Mouse (Mus musculus): ENCODE measurements at regions not wholly inside any gene's neighbourhood (a gene's known extent, or its start where the extent isn't known, plus 50 kb on each side); places are given as distances from the start of the nearest gene placed in this dataset.

DNA sequence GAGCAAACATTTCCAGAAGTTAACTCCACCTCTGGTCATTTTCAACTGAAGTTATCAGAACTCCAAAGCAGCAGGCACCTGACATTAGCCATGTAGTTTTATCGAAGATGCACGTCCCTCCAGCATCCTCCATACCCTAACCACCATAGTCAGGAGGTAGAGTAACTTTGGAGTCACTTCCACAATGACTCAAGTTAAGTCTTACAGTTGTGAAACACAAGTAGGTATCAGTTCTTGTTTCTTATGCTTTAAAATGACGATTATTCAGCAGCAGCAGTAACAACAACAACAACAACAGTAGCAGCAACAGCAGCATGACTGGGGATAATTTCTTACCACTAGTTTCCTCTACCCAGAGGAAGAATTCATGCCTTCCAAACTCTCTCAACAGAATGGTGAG is 51.3 kb upstream of the Tank start:
- no peak for DNase-seq (ENCODE audit: low read depth, low spot score)

GRCm38 (mm10) chr2:61524060-61524734 is 54.2 kb upstream of the Tank start:
- DNase-seq (ENCODE audit: low read depth, low spot score) = no peak

DNA sequence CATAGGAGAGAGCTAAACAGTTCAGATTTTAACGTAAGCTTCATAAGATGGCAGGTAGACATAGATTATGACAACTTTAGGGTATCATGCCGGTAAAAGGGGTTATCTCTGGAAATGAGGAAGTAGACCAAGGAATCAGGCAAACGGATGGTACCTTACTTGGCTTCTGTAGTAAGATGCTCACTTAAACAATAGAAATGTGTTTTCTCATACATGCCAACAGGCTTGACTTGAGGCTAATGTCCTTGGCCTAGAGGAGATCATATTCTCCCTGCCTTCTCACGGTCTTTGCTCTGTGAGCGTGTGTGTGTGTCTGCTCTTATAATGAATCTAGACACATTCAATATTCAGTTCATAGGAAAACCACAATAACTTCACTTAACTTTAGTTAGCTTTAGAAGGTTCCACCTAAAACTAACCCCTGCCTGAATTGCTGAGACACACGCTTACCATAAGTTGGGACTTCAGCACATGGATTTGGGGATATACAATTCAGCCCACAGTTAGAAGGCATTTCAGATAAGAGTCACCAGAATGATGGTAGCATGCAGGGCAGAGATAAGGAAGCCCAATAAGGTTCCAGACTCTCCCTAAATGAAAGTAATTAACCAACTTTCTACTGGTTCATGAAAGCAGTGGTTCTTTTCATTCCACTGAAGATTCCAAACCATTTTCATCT is 63.8 kb upstream of the Tank start:
- DNase-seq (ENCODE audit: low read depth, low spot score) = no peak

DNA sequence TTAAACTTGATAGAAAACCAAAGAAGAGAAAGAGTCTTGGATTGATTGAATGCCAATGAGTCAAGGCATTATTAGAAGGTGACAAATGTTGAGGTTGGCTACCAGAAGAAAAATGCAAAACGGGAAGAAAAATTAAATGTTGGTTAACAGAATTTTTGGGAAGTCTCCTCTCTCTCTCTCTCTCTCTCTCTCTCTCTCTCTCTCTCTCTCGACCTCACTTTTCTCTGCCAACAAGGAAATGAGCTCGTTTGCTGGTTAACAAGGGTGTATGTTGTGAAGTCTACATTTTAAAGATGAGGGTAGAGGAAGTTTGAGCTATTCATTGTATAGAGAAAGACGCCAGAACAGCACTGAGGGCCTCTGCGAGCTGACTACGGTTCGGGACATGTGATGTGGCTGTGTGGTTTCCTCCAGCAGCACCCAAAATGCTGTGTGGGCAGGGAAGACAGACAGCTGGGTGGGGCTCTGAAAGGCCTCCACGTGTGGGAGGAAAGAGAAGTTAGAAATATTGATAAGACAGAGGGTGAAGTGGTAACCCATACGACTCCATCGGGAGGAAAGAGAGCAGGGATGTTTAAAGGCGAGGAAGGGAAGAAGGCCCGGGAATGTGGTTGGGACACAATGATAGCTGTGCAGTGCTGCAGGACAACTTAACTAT is 64.5 kb upstream of the Tank start:
- DNase-seq (ENCODE audit: low read depth, low spot score) = no peak

- DNase-seq (ENCODE audit: low read depth, low spot score) = no peak
Measured at GRCm38 (mm10) chr2:61503594-61503993, 74.8 kb upstream of the Tank start.

DNA sequence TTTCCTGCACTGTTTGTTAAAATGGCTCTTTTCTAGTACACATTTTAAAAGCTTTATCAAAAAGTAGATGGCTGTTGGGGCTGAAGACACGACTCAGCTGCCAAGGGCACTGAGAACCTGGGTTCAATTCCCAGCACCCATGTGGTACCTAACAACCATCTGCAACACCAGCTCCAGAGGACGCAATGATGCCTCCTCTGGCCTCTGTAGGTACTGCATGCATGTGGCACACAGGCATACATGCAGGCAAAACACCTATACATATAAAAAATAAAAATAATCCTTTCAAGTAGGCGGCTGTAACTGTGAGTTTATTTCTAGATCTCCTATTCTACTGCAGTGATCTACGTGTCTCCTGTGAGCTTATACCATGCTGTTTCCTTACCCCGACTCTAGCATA is 76.5 kb upstream of the Tank start:
- no peak for DNase-seq (ENCODE audit: low read depth, low spot score)

- DNase-seq (ENCODE audit: low read depth, low spot score) = no peak
Measured at GRCm38 (mm10) chr2:61499266-61499665, 79.1 kb upstream of the Tank start.

DNA sequence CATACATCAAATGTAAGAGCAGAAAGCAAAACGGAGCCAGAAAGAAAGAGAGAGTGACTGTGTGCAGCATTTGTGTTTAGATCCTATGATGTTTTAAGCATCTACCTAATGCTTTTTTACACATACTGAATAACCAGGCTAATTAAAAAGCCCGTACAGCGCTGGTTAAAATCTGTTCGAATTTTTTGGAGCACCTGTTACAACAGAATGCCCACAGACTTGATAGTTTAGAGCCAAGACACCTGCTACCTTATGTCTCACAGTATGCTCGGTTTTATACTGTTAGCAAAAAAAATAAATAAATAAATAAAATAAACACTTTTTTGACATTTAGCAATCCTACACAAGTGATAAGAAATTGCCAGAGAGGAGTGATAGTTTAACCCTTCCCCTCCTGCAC is 80.5 kb upstream of the Tank start:
- DNase-seq (ENCODE audit: low read depth, low spot score) = no peak

DNA sequence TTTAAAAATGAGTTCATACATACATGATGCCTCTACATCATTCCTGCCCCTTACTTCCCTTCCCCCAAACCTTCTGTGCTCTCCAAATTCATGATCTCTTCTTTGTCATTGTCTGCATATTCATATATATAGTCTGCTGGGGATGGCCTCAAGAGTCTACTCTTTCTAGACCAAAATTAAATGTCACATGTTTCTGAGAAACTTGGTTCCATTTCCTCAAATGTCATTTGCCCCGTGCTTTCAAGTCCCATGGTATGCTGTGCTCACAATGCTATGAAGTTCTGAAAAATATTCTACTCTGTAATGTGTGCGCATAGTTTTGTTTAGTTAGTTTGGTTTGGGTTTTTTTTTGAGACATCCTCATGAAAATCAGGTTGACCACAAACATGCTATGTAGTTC is 81.4 kb upstream of the Tank start:
- DNase-seq (ENCODE audit: low read depth, low spot score) = no peak

DNA sequence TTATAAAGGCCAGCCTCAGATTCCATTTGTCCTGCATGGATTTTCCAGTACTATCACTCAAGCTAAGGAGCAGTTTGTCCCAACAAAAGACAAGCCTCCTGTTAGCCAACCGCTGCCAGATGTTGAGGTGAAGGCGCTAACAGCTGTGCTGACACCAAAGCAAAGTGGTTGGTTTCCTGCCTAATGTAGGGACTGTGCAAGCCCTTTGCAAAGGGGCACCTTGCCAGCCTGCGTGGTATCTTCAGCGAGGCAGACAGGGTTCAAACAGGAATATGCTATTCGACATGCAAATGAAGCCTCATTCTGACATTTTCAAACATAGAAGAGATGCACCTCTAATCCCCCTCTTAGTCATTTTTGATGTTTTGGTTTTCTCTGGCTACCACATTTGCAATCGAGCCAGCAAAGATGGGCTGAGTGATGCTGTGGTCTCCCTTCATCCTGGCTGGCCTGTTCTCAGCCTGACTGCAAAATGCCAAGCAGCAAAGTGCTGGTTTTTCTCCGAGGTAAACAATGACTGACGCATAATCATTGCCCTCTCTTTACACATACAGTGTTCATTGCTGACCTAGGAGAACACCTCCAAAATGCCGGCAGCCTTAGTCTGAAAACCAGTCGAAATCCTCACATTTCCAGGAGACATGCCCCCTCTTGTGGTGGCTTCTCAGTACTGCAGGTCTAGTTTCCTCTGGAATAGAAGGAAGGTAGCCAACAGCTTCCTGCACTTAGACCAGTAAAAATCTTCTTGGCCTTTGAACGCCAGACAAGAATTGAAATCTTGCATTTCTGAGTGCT is 84.3 kb upstream of the Tank start:
- peak; percentile 51 for DNase-seq (ENCODE audit: low read depth, low spot score)

GRCm38 (mm10) chr2:61492043-61492743 is 86.2 kb upstream of the Tank start:
- no peak for DNase-seq (ENCODE audit: low read depth, low spot score)

- DNase-seq (ENCODE audit: low read depth, low spot score) = no peak
Measured at GRCm38 (mm10) chr2:61490436-61491109, 87.8 kb upstream of the Tank start.

DNA sequence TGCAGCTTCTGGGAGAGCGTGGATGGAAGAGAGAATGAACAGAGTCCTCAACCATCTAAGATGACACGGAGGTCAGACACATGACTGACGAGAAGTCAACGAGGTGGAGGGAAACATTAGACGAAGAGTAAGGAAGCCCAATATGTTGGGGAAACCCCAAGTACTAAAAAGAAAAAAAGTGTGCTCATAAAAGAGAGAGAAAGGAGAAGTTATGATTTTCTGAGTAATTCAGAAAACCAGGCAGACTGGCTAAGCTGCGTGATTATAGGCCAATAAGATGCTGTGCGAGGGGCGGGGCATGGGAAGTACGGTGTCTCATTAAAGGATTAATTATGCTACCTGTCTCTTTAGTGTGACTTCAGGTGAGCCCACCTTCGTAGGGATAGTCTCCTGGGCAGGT is 88.6 kb upstream of the Tank start:
- no peak for DNase-seq (ENCODE audit: low read depth, low spot score)

DNA sequence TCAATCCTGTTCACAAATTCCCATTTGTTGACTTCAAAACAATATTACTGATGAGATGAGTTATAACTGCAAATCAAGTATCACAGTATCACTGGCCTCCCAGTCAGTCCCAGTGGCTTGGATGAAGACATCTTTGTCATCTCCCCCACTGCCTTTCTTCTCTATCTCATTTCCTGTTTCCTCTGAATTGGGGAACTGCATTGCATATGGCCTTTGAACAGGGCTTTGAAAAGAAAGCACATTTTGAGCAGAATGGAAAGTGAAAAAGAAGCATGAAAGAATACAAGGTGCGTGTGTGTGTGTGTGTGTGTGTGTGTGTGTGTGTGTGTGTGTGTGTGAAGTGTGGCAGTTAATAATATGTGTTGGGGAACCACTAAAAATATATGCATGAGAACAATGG is 94.6 kb upstream of the Tank start:
- DNase-seq (ENCODE audit: low read depth, low spot score) = no peak

GRCm38 (mm10) chr2:61476648-61477047 is 101.7 kb upstream of the Tank start:
- DNase-seq (ENCODE audit: low read depth, low spot score) = no peak

GRCm38 (mm10) chr2:61474626-61475025 is 103.8 kb upstream of the Tank start:
- DNase-seq (ENCODE audit: low read depth, low spot score) = no peak

DNA sequence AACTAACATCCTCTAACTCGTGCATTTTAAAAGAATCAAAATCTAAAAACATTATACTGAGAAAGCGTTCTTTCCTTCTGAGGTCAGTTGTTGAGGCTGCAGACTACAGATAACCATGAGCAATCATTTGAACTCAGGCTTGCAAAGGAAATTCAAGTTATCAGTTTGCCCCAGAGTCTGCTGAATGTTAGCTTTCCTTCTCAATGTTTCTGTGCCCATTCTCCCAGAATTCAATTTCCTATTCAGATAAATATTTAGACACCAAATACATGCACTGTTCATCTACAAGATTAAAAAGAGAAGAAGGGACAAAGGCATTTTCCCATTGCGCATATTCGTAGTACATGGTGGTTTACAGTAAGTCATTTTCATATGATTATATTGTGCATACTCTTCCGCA is 107.9 kb upstream of the Tank start:
- no peak for DNase-seq (ENCODE audit: low read depth, low spot score)

DNA sequence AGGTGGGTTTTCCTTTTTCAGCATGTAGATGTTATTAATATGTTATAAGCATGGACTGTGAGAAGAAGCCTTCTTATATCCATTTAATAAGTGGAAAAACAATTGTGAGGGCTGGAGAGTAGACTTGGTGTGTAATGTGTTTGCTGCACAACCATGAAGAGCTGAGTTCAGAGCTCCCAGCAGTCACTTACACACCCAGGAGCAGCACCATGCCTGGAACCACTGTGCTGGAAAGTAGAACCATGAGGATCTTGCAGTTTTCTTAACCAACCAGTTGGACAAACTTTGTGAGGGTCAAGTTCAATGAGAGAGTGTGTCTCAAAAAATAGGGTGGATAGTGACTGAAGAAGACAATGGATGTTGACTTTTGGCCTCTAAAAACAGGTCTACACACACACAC is 108.3 kb upstream of the Tank start:
- no peak for DNase-seq (ENCODE audit: low read depth, low spot score)

- no peak for DNase-seq (ENCODE audit: low read depth, low spot score)
Measured at GRCm38 (mm10) chr2:61455902-61456301, 122.5 kb upstream of the Tank start.

DNA sequence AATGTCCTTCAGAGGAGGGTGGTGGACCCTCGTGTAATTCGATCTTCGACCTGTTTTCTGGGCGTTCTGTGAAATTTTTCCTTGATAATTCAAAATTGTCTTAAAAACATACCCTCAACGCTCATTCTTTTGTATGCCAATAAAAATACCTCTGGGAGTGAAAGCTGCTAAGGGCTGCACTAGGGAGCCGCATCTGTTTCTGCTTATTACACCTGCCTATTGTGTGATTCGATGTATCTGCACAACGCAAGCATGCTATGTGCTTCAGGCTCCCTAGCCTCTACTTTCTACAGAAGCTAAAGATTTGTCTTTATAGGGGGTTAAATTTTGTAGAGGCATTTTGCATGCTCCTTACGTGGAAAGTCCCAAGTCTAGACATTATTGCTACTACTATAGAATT is 123.7 kb upstream of the Tank start:
- DNase-seq (ENCODE audit: low read depth, low spot score) = no peak

GRCm38 (mm10) chr2:61454311-61454728 is 124.1 kb upstream of the Tank start:
- peak; percentile 66 for DNase-seq (ENCODE audit: low read depth, low spot score)

Measured in retina, postnatal 7 days (tissue).